Mouse (Mus musculus) liver, embryonic 14.5 days (tissue): Measurements from ENCODE around the gene 4930595D18Rik.

Experiments used
- CTCF ChIP-seq: IDR thresholded peaks from 2 replicates; pipeline ENCODE4 v1.5.1; 2016; ENCODE audit warnings: antibody characterized with exemption, low read depth, control low read depth
- EP300 ChIP-seq: IDR thresholded peaks from 2 replicates; pipeline ENCODE4 v1.6.1; 2016; ENCODE audit warnings: antibody characterized with exemption, low read depth

DNA sequence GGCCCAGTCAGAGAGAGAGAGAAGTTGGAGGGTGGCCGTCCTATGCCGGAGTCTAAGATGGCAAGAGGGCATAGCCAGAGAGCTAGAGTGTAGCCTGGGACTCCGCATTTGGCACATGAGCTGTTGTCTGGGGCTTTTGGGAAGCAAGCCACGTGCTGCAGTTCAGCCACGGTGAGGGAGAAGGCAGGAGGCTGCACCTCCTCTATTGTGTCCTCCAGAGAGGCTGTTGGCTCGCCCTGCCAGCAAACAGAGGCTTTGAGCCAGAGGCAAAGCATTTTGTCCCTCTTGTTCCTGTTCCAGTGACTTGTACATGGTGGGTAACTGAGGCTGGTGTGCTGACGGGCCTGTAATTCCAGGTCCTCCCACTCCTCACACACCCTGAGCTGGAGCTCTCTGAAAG lies 50.1 kb downstream of the 4930595D18Rik start:
- no peak for TF ChIP-seq CTCF
- TF ChIP-seq EP300, result no peak
